Mouse (Mus musculus): Measurements from ENCODE around the gene Srms.

GRCm38 (mm10) chr2:181201606-181202005 lies 11.4 kb downstream of the Srms start:
- TF ChIP-seq POLR2A (IDR thresholded peaks at IDR 0.05; ENCODE audit: control insufficient read depth in 1 of 2, insufficient read depth in 1 of 2, low read depth in 1 of 2, low read length in 2 of 2, poor library complexity in 1 of 2), result no peak
- no peak for TF ChIP-seq CTCF (IDR thresholded peaks at IDR 0.05 in 2 of 3, conservative IDR thresholded peaks at IDR 0.05 in 1 of 3; ENCODE audit: control insufficient read depth in 1 of 3, insufficient read depth in 1 of 3, low read depth in 2 of 3, low read length in 3 of 3, poor library complexity in 1 of 3, severe bottlenecking in 1 of 3)
- TF ChIP-seq CHD2 (IDR thresholded peaks at IDR 0.05; ENCODE audit: low read length), result no peak
- no peak for TF ChIP-seq HCFC1 (IDR thresholded peaks at IDR 0.05; ENCODE audit: low read depth, low read length)

Measured in MEL (cell line).